Mouse (Mus musculus) CH12.LX (cell line): ENCODE data around the gene Nhsl2.

Experiments used
- CHD2 ChIP-seq: IDR thresholded peaks from 2 replicates; pipeline ENCODE4 v1.6.1; 2011; ENCODE audit warnings: low read length, improper control_type of control experiment
- CTCF ChIP-seq, 2 experiments: IDR thresholded peaks in 1 of 2; conservative IDR thresholded peaks in 1 of 2; 2 replicates each; pipeline ENCODE4 v1.5.1; 2011 to 2012; ENCODE audit warnings: low read depth in 2 of 2, low read length in 2 of 2, improper control_type of control experiment in 1 of 2, inconsistent platforms in 1 of 2, mild to moderate bottlenecking in 1 of 2, moderate library complexity in 1 of 2
- EP300 ChIP-seq: IDR thresholded peaks from 2 replicates; pipeline ENCODE4 v1.6.1; 2011; ENCODE audit warnings: low read length, improper control_type of control experiment
- HCFC1 ChIP-seq: IDR thresholded peaks from 2 replicates; pipeline ENCODE4 v1.6.1; 2012; ENCODE audit warnings: low read depth, mild to moderate bottlenecking, inconsistent platforms, low read length, improper control_type of control experiment
- IRF4 ChIP-seq: IDR thresholded peaks from 2 replicates; pipeline ENCODE4 v1.6.1; 2014; ENCODE audit warnings: low read depth, mild to moderate bottlenecking, inconsistent platforms, low read length, improper control_type of control experiment
- JUND ChIP-seq: conservative IDR thresholded peaks from 2 replicates; pipeline ENCODE4 v1.6.1; 2011; ENCODE audit warnings: low read depth, low read length, improper control_type of control experiment
- POLR2A ChIP-seq: IDR thresholded peaks from 2 replicates; pipeline ENCODE4 v1.6.1; 2011; ENCODE audit warnings: low read depth, mild to moderate bottlenecking, improper control_type of control experiment, low read length
- SMC3 ChIP-seq: IDR thresholded peaks from 2 replicates; pipeline ENCODE4 v1.6.1; 2011; ENCODE audit warnings: low read depth, low read length, improper control_type of control experiment
- ZKSCAN1 ChIP-seq: IDR thresholded peaks from 2 replicates; pipeline ENCODE4 v1.6.1; 2012; ENCODE audit warnings: low read depth, inconsistent platforms, low read length, improper control_type of control experiment, borderline replicate concordance

DNA sequence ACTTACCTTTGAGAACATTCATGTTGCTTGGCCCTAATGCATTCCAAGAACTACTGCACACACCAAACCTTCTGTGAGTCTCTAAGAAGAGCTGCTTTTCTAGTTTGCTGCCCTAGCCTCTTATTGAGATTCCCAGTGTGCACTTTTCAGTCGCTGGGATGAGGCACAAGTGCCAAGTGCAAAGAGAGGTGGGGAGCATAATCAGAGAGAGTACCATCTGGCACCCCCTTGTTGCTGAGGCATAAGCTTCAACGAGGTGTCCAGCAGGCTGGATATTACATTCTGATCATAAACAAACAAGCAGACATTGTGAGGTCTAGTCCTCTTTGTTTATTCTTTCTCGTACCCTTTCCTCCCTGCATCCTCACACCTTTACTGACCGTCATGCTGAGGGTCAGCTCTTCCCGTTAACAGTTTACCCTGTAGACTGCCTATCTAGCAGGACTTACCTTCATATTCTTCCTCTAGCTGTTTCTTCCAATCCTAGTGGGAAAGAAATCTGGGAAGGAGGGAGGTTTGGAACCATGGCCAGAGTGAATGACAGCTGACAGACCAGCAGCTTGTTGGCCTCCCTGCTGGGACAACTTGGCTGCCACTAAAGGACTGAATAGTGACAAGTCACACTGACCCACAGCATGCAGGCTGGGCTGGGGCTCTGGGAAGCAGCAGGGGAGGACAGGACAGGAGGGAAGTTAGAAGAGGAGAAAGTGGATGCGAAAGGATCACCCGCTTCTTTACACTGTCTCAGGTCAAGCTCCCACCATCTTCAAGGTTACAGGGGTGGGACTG lies 2.6 kb downstream of the Nhsl2 start:
- TF ChIP-seq JUND (no peak), CTCF (conservative IDR thresholded peaks at IDR 0.05 in 1 of 2, IDR thresholded peaks at IDR 0.05 in 1 of 2; ENCODE audit: low read depth in 2 of 2, low read length in 2 of 2) (no peak), ZKSCAN1 (no peak), POLR2A (no peak), CHD2 (no peak), EP300 (no peak), SMC3 (no peak), HCFC1 (no peak), IRF4 (no peak)
